Mouse (Mus musculus) heart, adult 2 months (tissue): ENCODE data around the gene Tsga10ip. TPM values are rescaled to one million over a fixed set of nuclear protein-coding genes. Genes with fewer than 3 reads are reported as not detected.

Source experiments
- DNase-seq, 2 experiments: peaks; one replicate each; pipeline ENCODE4 v3.0.0; 2021
- H3K27ac ChIP-seq: fragments of 200-600 bp; 2 replicates; pipeline ENCODE4 v1.8.1; 2022
- H3K27me3 ChIP-seq: fragments of 200-500 bp; 2 replicates; pipeline ENCODE4 v1.6.1; 2012; ENCODE audit warnings: mild to moderate bottlenecking, low read length, inconsistent platforms, mixed read lengths; ENCODE audit not compliant: control insufficient read depth, insufficient read depth
- H3K36me3 ChIP-seq: fragments of 200-500 bp; 2 replicates; pipeline ENCODE4 v1.6.1; 2012; ENCODE audit warnings: low read length, inconsistent platforms; ENCODE audit not compliant: control insufficient read depth, insufficient read depth
- H3K4me1 ChIP-seq: fragments of 200-500 bp; 2 replicates; pipeline ENCODE4 v1.6.1; 2011; ENCODE audit warnings: low read length; ENCODE audit not compliant: control insufficient read depth, insufficient read depth
- H3K4me3 ChIP-seq: fragments of 200-600 bp; 2 replicates; pipeline ENCODE4 v1.8.1; 2022
- H3K79me2 ChIP-seq: fragments of 200-500 bp; replicated peaks from 2 replicates; pipeline ENCODE4 v1.6.1; 2012; ENCODE audit warnings: mild to moderate bottlenecking, inconsistent platforms, low read length, moderate library complexity, mixed read lengths; ENCODE audit not compliant: control insufficient read depth, insufficient read depth
- H3K9ac ChIP-seq: fragments of 200-500 bp; 2 replicates; pipeline ENCODE4 v1.6.1; 2012; ENCODE audit warnings: low read depth, mild to moderate bottlenecking, control low read depth, inconsistent platforms, low read length, mixed read lengths
- CTCF ChIP-seq: fragments of 200-600 bp; IDR thresholded peaks from 2 replicates; pipeline ENCODE4 v1.8.1; 2022; ENCODE audit warnings: antibody characterized with exemption, mild to moderate bottlenecking, moderate library complexity
- EP300 ChIP-seq: fragments of 200-500 bp; IDR thresholded peaks from 2 replicates; pipeline ENCODE4 v1.6.1; 2011; ENCODE audit warnings: low read depth, low read length, control low read depth; ENCODE audit not compliant: insufficient read depth
- POLR2A ChIP-seq: fragments of 200-500 bp; IDR thresholded peaks from 2 replicates; pipeline ENCODE4 v1.6.1; 2011; ENCODE audit warnings: mild to moderate bottlenecking, low read depth, low read length, control low read depth; ENCODE audit not compliant: insufficient read depth
- WGBS: fragments of 180-500 bp; shearing (Covaris S2); methylation state at CpG from one replicate; pipeline ENCODE4 v1.1.7; 2018; 5-methylcytosine and 5-hydroxymethylcytosine counted together
- intact Hi-C: fragments of 180-260 bp; cut with DNase I; formaldehyde crosslinking; loops from one replicate; pipeline ENCODE4 v1.15.1; 2025
- polyA plus RNA-seq: library from polyadenylated mRNA; depleted of rRNA; stranded (reverse); fragments of >200 nt; gene quantifications from 2 replicates; pipeline ENCODE4 v1.2.3, GENCODE M21; 2012
- total RNA-seq, 2 experiments: library from RNA; stranded (reverse); gene quantifications; 2 replicates each; pipeline ENCODE4 v1.2.3; 2021

Gene Tsga10ip
- total and polyA plus RNA-seq, 3 experiments = 0.08 to 0.52 (median 0.39) TPM

DNA sequence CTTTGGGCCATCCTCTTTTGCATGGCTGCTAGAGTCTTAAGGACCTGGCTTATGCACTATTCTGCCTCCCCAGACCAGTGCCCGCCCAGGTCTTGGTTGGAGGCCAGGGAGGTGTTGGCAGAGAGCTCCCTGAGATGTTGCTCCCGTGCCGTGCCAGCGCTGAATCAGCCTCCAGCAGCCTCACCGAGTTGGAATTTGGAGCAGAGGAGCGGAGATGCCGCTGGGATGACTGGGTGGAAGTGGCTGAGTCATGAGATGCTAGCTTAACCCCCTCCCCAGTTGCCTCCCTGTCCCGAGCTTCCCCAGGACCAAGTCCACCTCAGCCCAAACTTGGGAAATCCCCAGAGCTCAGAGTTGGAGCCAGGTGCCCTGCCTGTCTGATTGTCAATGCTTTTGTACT lies 27.5 kb upstream of the Tsga10ip start:
- WGBS = 36% methylated on average over 8 of the region's 8 CpGs
- peaks cover 2% of the 10 kb centered on the region for H3K36me3 ChIP-seq
- intact Hi-C loops = loop anchor here (2.0 kb wide), 2 partner anchors 63 to 91 kb away; partner anchors contain the start of genes Banf1 and Eif1ad
- no peak for TF ChIP-seq CTCF
- no peak for TF ChIP-seq POLR2A
- TF ChIP-seq EP300 = no peak
- no peak overlapping the region for H3K9ac ChIP-seq
- no peaks in the 10 kb centered on the region for H3K27me3 ChIP-seq
- peaks cover 6% of the 10 kb centered on the region; the same call in 1 of the 2 replicates for H3K79me2 ChIP-seq
- DNase-seq = peak; percentile 56 to 73
- H3K4me3 ChIP-seq = no peak overlapping the region
- H3K27ac ChIP-seq = no peak overlapping the region
- H3K4me1 ChIP-seq = peaks cover 16% of the 10 kb centered on the region

DNA sequence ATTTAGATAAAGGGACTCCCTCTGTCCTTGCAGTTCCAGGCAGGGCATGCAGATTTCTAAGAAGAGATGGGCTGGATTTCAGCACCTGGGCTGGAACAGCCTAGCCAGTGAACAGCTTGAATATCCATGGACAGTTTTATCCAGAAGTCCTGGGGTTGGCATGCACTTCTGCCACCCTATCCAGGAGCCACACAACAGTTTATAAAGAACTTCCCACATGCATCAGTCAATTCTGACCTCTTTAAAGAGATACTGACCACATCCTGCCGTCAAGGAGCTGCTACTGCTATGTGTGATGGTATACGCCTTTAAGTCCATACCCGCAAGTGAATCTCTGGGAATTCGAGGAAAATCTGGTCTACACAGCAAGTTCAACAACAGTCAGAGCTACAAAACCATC lies 26.9 kb upstream of the Tsga10ip start:
- WGBS = 70% methylated on average over 4 of the region's 4 CpGs
- TF ChIP-seq EP300 (no peak), CTCF (no peak), POLR2A (no peak)
- intact Hi-C loops = loop anchor here (2.0 kb wide), 2 partner anchors 62 to 90 kb away; partner anchors contain the start of genes Banf1 and Eif1ad
- Histone ChIP-seq H3K27ac (no peak overlapping the region), H3K36me3 (peaks cover 2% of the 10 kb centered on the region), H3K4me1 (peaks cover 16% of the 10 kb centered on the region), H3K79me2 (peaks cover 6% of the 10 kb centered on the region; the same call in 1 of the 2 replicates), H3K4me3 (no peak overlapping the region), H3K9ac (no peak overlapping the region), H3K27me3 (no peaks in the 10 kb centered on the region)
- no peak for DNase-seq

DNA sequence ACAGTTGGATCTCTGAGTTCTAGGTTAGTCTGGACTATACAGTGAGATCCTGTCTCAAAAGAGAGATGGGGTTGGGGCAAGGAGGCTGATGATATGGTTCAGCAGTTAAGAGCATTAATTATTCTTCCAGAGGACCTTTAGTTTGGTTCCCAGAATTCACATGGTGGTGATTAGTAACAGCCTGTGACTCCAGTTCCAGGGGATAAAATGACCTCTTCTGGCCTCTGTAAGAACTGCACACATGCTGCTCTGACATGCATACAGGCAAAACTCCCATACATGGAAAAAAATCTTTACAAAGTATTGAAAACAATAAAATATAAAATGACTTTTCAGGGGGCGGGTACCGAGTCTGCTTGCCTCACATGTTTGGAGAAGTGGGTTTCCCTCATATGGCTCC lies 25.8 kb upstream of the Tsga10ip start:
- H3K79me2 ChIP-seq = peaks cover 6% of the 10 kb centered on the region; the same call in 1 of the 2 replicates
- peaks cover 2% of the 10 kb centered on the region for H3K36me3 ChIP-seq
- intact Hi-C loops = loop anchor here (2.0 kb wide), 2 partner anchors 61 to 89 kb away; partner anchors contain the start of genes Banf1 and Eif1ad
- DNase-seq = peak in 1 of 2 experiments; percentile 36
- H3K27ac ChIP-seq = no peak overlapping the region; the same call in 1 of the 2 replicates
- H3K27me3 ChIP-seq = no peaks in the 10 kb centered on the region
- WGBS = 86% methylated on average over 2 of the region's 2 CpGs
- no peak overlapping the region for H3K4me3 ChIP-seq
- no peak overlapping the region for H3K9ac ChIP-seq
- H3K4me1 ChIP-seq = peaks cover 15% of the 10 kb centered on the region
- TF ChIP-seq POLR2A (no peak), CTCF (peak; percentile 76)

DNA sequence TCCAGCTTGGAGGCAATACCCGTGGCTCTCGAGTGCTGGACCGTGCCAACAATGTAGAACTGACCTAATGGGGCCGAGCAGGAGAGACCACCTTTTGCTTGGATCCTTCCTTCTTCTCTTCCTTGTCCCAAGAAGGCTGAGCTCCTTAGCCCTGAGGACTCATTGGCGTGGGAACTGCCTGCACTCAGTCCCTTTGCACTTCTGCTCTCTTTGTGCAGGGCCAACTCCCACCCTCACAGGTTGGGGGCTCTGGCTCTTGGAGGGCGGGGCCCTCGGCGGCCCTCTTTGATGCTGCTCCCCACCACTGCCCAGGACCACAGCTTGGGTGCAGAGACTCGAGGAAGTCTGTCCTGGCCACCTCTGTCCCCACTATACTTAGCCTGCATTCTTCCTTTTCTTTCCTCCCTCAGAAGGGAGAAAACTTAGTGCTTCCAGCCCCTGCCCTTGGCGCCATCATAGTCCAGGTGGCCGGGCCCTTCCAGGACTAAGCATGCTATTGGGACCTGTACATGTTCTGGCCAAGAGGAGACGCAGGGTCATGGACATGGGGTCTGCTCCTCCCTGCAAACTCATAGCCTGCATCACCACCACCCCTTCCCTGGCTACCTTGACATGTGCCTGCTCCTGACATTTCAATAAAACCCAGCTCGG lies 24.4 kb upstream of the Tsga10ip start:
- Histone ChIP-seq H3K79me2 (peaks cover 6% of the 10 kb centered on the region; the same call in 1 of the 2 replicates), H3K27ac (no peak overlapping the region), H3K4me1 (peaks cover 15% of the 10 kb centered on the region), H3K27me3 (no peaks in the 10 kb centered on the region), H3K9ac (no peak overlapping the region), H3K36me3 (peaks cover 2% of the 10 kb centered on the region), H3K4me3 (no peak overlapping the region)
- 84% methylated on average over 13 of the region's 13 CpGs for WGBS
- intact Hi-C loops = no loop called here
- no peak for DNase-seq
- TF ChIP-seq CTCF = no peak
- TF ChIP-seq EP300 = no peak
- TF ChIP-seq POLR2A = 0 out of 2 replicates have a peak, but pooled peaks have one; percentile 5

DNA sequence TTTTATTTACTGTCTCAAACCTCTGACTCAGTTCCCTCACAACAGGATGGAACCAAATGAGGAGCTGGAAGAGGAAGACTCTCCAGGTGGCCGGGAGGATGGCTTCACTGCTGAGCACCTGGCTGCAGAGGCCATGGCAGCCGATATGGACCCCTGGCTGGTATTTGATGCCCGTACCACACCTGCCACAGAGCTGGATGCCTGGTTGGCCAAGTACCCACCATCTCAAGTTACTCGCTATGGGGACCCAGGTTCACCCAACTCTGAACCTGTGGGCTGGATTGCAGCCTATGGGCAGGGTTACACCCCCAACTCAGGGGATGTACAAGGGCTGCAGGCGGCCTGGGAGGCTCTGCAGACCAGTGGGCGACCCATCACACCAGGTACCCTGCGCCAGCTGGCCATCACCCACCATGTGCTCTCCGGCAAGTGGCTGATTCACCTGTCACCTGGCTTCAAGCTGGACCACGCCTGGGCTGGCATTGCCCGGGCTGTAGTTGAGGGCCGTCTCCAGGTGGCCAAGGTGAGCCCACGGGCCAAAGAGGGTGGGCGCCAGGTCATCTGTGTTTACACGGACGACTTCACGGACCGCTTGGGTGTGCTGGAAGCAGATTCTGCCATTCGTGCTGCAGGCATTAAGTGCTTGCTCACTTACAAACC lies 23.7 kb upstream of the Tsga10ip start:
- intact Hi-C loops = loop anchor here (1.0 to 2.0 kb wide), 2 partner anchors 37 to 62 kb away; partner anchors contain the start of genes Mus81 and Sart1
- WGBS = 83% methylated on average over 18 of the region's 18 CpGs
- peak in 1 of 2 experiments; percentile 26 for DNase-seq

More for the DNA sequence above, 23.7 kb upstream of the Tsga10ip start:
- Histone ChIP-seq H3K9ac (peak overlapping the region; percentile 96), H3K4me3 (peak overlapping the region; percentile 95), H3K27me3 (no peaks in the 10 kb centered on the region), H3K36me3 (peaks cover 2% of the 10 kb centered on the region), H3K27ac (peak overlapping the region; percentile 97), H3K79me2 (peaks cover 6% of the 10 kb centered on the region; the same call in 1 of the 2 replicates), H3K4me1 (peaks cover 15% of the 10 kb centered on the region)
- TF ChIP-seq POLR2A = no peak
